Mouse (Mus musculus) erythroblast, embryonic 14.5 days (primary cell): ENCODE results near the gene Tmem260.

Experiments used
- GATA1 ChIP-seq: IDR thresholded peaks from 2 replicates; pipeline ENCODE4 v1.6.1; 2012; ENCODE audit warnings: low read length, inconsistent platforms, mixed read lengths
- TAL1 ChIP-seq: IDR thresholded peaks from 3 replicates; pipeline ENCODE4 v1.6.1; 2012; ENCODE audit warnings: low read length, inconsistent platforms, mixed read lengths

GRCm38 (mm10) chr14:48468339-48468738 lies 22.4 kb downstream of the Tmem260 start:
- TF ChIP-seq GATA1 (no peak), TAL1 (no peak)
